In the genomic region with DNA sequence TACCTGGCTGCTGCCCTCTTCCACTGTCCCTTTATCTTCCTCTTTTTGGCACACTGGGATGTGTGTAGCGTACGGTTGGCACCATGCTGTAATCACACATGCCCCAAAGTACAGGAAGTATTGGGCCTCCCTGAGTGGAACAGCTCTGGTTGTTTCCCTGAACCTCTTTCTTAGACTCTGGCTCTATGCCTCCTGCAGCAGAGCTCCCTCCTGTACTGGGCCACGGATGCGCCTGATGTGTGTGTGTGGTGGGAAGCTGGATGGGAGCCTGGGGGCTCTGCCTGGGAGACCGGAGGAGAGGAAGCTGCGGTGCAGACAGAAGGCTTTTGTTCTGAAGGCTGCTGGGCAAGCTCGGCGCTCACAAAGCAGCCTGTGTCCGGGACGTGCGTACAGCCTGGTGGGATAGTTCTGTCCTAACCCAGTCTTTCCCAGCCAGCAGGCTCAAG, we compare ENCODE assay signal across 11 mouse cellular contexts. TPM values are rescaled to one million over a fixed set of nuclear protein-coding genes. Genes with fewer than 3 reads are reported as not detected.
A peak's percentile ranks its signal among the peaks of the same experiment; 100 is the strongest.
DNase-seq lines count a peak whose midpoint lies in the region; ATAC-seq and TF ChIP-seq lines count a peak whose summit lies in the region.
"Had no signal": no experiment of that assay in that cellular context is flagged by ENCODE, and none has a peak within 500 bp of the region (broad histone marks: within the 10 kb centered on the region; RNA-seq: fewer than 3 reads in every experiment).

No protein-coding gene starts in this region.

- DNase-seq in forebrain, embryonic 10.5 days (ENCODE audit: extremely low spot score, low spot score): no peak
- DNase-seq in forebrain, embryonic 11.5 days (ENCODE audit: low spot score): no peak
- DNase-seq in right cerebral cortex, postnatal 10 days (ENCODE audit: low spot score in 2 of 2): peak; percentile 78 to 87
- DNase-seq in right cerebral cortex, postnatal 14 days: no peak
- DNase-seq in right cerebral cortex, postnatal 25 days: no peak
- DNase-seq in lung, adult 2 months: no peak
- DNase-seq: B cell, adult 2 months; kidney, postnatal 10 days had no signal

- TF ChIP-seq CTCF in olfactory bulb, adult 2 months (IDR thresholded peaks at IDR 0.05; ENCODE audit: insufficient read depth, low read depth, low read length): no peak
- no peak for TF ChIP-seq CTCF in lung, adult 2 months (IDR thresholded peaks at IDR 0.05; ENCODE audit: insufficient read depth, low read length)

- H3K4me1 ChIP-seq in forebrain, embryonic 10.5 days: 0 out of 2 replicates have a peak, but pooled peaks cover 7% of the 10 kb centered on the region
- H3K4me1 ChIP-seq in forebrain, embryonic 11.5 days (replicated peaks; ENCODE audit: control insufficient read depth, insufficient read depth, low read length): no peaks in the 10 kb centered on the region
- H3K4me1 ChIP-seq in hindbrain, embryonic 16.5 days (ENCODE audit: control insufficient read depth, insufficient read depth, low read depth, low read length): no peaks in the 10 kb centered on the region
- peaks cover 11% of the 10 kb centered on the region for H3K4me1 ChIP-seq in olfactory bulb, adult 2 months (ENCODE audit: control insufficient read depth, insufficient read depth, low read length)
- H3K4me1 ChIP-seq in lung, adult 2 months (ENCODE audit: control insufficient read depth, insufficient read depth, low read length): no peaks in the 10 kb centered on the region

- ATAC-seq in forebrain, embryonic 11.5 days (replicated peaks; ENCODE audit: low FRiP score): no peak
- ATAC-seq in hindbrain, embryonic 16.5 days: peak; percentile 92

- no peak overlapping the region for H3K4me2 ChIP-seq in forebrain, embryonic 11.5 days (ENCODE audit: low read depth, low read length, severe bottlenecking)
- H3K4me2 ChIP-seq in hindbrain, embryonic 16.5 days (ENCODE audit: low read length): no peak overlapping the region

- 74% methylated on average over 11 of the region's 11 CpGs for WGBS in forebrain, embryonic 10.5 days
- whole genome bisulfite sequencing in forebrain, embryonic 11.5 days: 78% methylated on average over 11 of the region's 11 CpGs
- WGBS in hindbrain, embryonic 16.5 days: 48% methylated on average over 11 of the region's 11 CpGs
- WGBS in olfactory bulb, adult 2 months: 65% methylated on average over 11 of the region's 11 CpGs
- 86% methylated on average over 11 of the region's 11 CpGs for WGBS in lung, adult 2 months

- H3K9me3 ChIP-seq in forebrain, embryonic 10.5 days: no peaks in the 10 kb centered on the region
- no peaks in the 10 kb centered on the region for H3K9me3 ChIP-seq in forebrain, embryonic 11.5 days (ENCODE audit: control insufficient read depth, low read length)
- no peaks in the 10 kb centered on the region for H3K9me3 ChIP-seq in hindbrain, embryonic 16.5 days (ENCODE audit: control insufficient read depth, low read length)

- peaks cover 68% of the 10 kb centered on the region for H3K36me3 ChIP-seq in forebrain, embryonic 10.5 days (replicated peaks)
- no peaks in the 10 kb centered on the region; the same call in 1 of the 2 replicates for H3K36me3 ChIP-seq in forebrain, embryonic 11.5 days (ENCODE audit: control insufficient read depth, insufficient read depth, low read length)
- H3K36me3 ChIP-seq in hindbrain, embryonic 16.5 days (ENCODE audit: control insufficient read depth, insufficient read depth, low read length): no peaks in the 10 kb centered on the region

- peak overlapping the region; percentile 62 for H3K27ac ChIP-seq in forebrain, embryonic 10.5 days
- no peak overlapping the region for H3K27ac ChIP-seq in forebrain, embryonic 11.5 days (ENCODE audit: low read depth, low read length)
- peak overlapping the region; percentile 75 for H3K27ac ChIP-seq in hindbrain, embryonic 16.5 days (ENCODE audit: low read depth, low read length)
- peak overlapping the region; percentile 76 for H3K27ac ChIP-seq in olfactory bulb, adult 2 months (ENCODE audit: insufficient read depth, low read depth, low read length)

- H3K9ac ChIP-seq in forebrain, embryonic 11.5 days (ENCODE audit: low read length): no peak overlapping the region
- no peak overlapping the region for H3K9ac ChIP-seq in hindbrain, embryonic 16.5 days (ENCODE audit: low read depth, low read length)

- H3K27me3 ChIP-seq in forebrain, embryonic 10.5 days (ENCODE audit: poor library complexity, severe bottlenecking): no peaks in the 10 kb centered on the region
- H3K27me3 ChIP-seq in forebrain, embryonic 11.5 days (ENCODE audit: control insufficient read depth, insufficient read depth, low read length): no peaks in the 10 kb centered on the region
- H3K27me3 ChIP-seq in hindbrain, embryonic 16.5 days (replicated peaks; ENCODE audit: control insufficient read depth, insufficient read depth, low read length): no peaks in the 10 kb centered on the region

- TF ChIP-seq POLR2A in olfactory bulb, adult 2 months (IDR thresholded peaks at IDR 0.05; ENCODE audit: insufficient read depth, low read depth, low read length): no peak
- no peak for TF ChIP-seq POLR2A in lung, adult 2 months (IDR thresholded peaks at IDR 0.05; ENCODE audit: borderline replicate concordance, extremely low read depth, low read depth, low read length)

- H3K4me3 ChIP-seq in forebrain, embryonic 10.5 days: no peak overlapping the region
- no peak overlapping the region for H3K4me3 ChIP-seq in forebrain, embryonic 11.5 days (ENCODE audit: low read depth, low read length)
- no peak overlapping the region for H3K4me3 ChIP-seq in hindbrain, embryonic 16.5 days (ENCODE audit: low read length)
- H3K4me3 ChIP-seq in olfactory bulb, adult 2 months (ENCODE audit: insufficient read depth, low read depth, low read length): no peak overlapping the region
- H3K4me3 ChIP-seq in lung, adult 2 months (replicated peaks; ENCODE audit: extremely low read depth, low read depth, low read length): no peak overlapping the region
- H3K4me3 ChIP-seq: erythroblast, embryonic 14.5 days had no signal

RNA-seq across cellular contexts. Expression of a gene that starts 7.4 kb away (rescaled TPM):
- 66.4 and 69.6 TPM in 2 replicates for polyA plus RNA-seq in forebrain, embryonic 10.5 days (2016; fragmentation: Nextera tagmentation; extraction: Ambion mirVana)
- 57.2 and 58.2 TPM in 2 replicates for polyA plus RNA-seq in forebrain, embryonic 11.5 days (2014; fragmentation: Nextera tagmentation; extraction: Ambion mirVana)
- polyA plus RNA-seq in hindbrain, embryonic 16.5 days (2015; fragmentation: Nextera tagmentation; extraction: Ambion mirVana): 14.5 and 18.3 TPM in 2 replicates
- not detected in 2 replicates for polyA plus RNA-seq in olfactory bulb, adult 2 months (2012; ENCODE audit: insufficient read depth, insufficient read length, low replicate concordance, missing spikeins)
- 2.9 and 4.2 TPM in 2 replicates for polyA plus RNA-seq in lung, adult 2 months (2012; rRNA removed)

RNA-seq across cellular contexts. Expression of a gene that starts 17.5 kb away (rescaled TPM):
- polyA plus RNA-seq in forebrain, embryonic 10.5 days (2016; fragmentation: Nextera tagmentation; extraction: Ambion mirVana): 59.2 and 59.5 TPM in 2 replicates
- 61.3 and 66.5 TPM in 2 replicates for polyA plus RNA-seq in forebrain, embryonic 11.5 days (2014; fragmentation: Nextera tagmentation; extraction: Ambion mirVana)
- polyA plus RNA-seq in hindbrain, embryonic 16.5 days (2015; fragmentation: Nextera tagmentation; extraction: Ambion mirVana): 29.8 and 40.7 TPM in 2 replicates
- polyA plus RNA-seq in olfactory bulb, adult 2 months (2012; ENCODE audit: insufficient read depth, insufficient read length, low replicate concordance, missing spikeins): not detected in 2 replicates
- 746 and 1,492 TPM in 2 replicates for polyA plus RNA-seq in lung, adult 2 months (2012; rRNA removed)

RNA-seq across cellular contexts. Expression of a gene that starts 22.1 kb away (rescaled TPM):
- 18.7 and 20.3 TPM in 2 replicates for polyA plus RNA-seq in forebrain, embryonic 10.5 days (2016; fragmentation: Nextera tagmentation; extraction: Ambion mirVana)
- 17.0 and 20.3 TPM in 2 replicates for polyA plus RNA-seq in forebrain, embryonic 11.5 days (2014; fragmentation: Nextera tagmentation; extraction: Ambion mirVana)
- polyA plus RNA-seq in hindbrain, embryonic 16.5 days (2015; fragmentation: Nextera tagmentation; extraction: Ambion mirVana): 50.8 and 52.2 TPM in 2 replicates
- not detected in 2 replicates for polyA plus RNA-seq in olfactory bulb, adult 2 months (2012; ENCODE audit: insufficient read depth, insufficient read length, low replicate concordance, missing spikeins)
- 0.52 and 0.60 TPM in 2 replicates for polyA plus RNA-seq in lung, adult 2 months (2012; rRNA removed)
- polyA plus RNA-seq: erythroblast, embryonic 14.5 days had no signal

RNA-seq across cellular contexts. Expression of a gene that starts 23.5 kb away (rescaled TPM):
- 172 and 182 TPM in 2 replicates for polyA plus RNA-seq in forebrain, embryonic 10.5 days (2016; fragmentation: Nextera tagmentation; extraction: Ambion mirVana)
- 186 and 217 TPM in 2 replicates for polyA plus RNA-seq in forebrain, embryonic 11.5 days (2014; fragmentation: Nextera tagmentation; extraction: Ambion mirVana)
- polyA plus RNA-seq in hindbrain, embryonic 16.5 days (2015; fragmentation: Nextera tagmentation; extraction: Ambion mirVana): 342 and 346 TPM in 2 replicates
- polyA plus RNA-seq in olfactory bulb, adult 2 months (2012; ENCODE audit: insufficient read depth, insufficient read length, low replicate concordance, missing spikeins): not detected in 2 replicates
- 1,334 and 1,488 TPM in 2 replicates for polyA plus RNA-seq in lung, adult 2 months (2012; rRNA removed)

Comparison
In these comparisons a context has a peak if more than half of its experiments do, and no peak if none do; other contexts are left out.
1. DNase-seq: peak in right cerebral cortex, postnatal 10 days (2 of 2); none in forebrain, embryonic 10.5 days (single experiment), forebrain, embryonic 11.5 days (single experiment), right cerebral cortex, postnatal 14 days (single experiment), right cerebral cortex, postnatal 25 days (single experiment) and lung, adult 2 months (single experiment).
2. RNA of a gene that starts 17.5 kb away (polyA plus RNA-seq): 746 to 1,492 TPM in lung, adult 2 months, 61.3 to 66.5 TPM in forebrain, embryonic 11.5 days, 59.2 to 59.5 TPM in forebrain, embryonic 10.5 days and 29.8 to 40.7 TPM in hindbrain, embryonic 16.5 days; not detected in olfactory bulb, adult 2 months; every median in the first group is over 10 times any median in the second.
3. RNA of a gene that starts 22.1 kb away (polyA plus RNA-seq): 50.8 to 52.2 TPM in hindbrain, embryonic 16.5 days, 18.7 to 20.3 TPM in forebrain, embryonic 10.5 days and 17.0 to 20.3 TPM in forebrain, embryonic 11.5 days; 0.52 to 0.60 TPM in lung, adult 2 months and not detected in olfactory bulb, adult 2 months; every median in the first group is over 10 times any median in the second.